Mouse (Mus musculus): ENCODE measurements around the gene Mfap4. TPM values are rescaled to one million over a fixed set of nuclear protein-coding genes. Genes with fewer than 3 reads are reported as not detected.

The Mfap4 gene
- polyA plus RNA-seq (2016; fragmentation: Nextera tagmentation; extraction: Ambion mirVana), result 119 and 163 TPM in 2 replicates

DNA sequence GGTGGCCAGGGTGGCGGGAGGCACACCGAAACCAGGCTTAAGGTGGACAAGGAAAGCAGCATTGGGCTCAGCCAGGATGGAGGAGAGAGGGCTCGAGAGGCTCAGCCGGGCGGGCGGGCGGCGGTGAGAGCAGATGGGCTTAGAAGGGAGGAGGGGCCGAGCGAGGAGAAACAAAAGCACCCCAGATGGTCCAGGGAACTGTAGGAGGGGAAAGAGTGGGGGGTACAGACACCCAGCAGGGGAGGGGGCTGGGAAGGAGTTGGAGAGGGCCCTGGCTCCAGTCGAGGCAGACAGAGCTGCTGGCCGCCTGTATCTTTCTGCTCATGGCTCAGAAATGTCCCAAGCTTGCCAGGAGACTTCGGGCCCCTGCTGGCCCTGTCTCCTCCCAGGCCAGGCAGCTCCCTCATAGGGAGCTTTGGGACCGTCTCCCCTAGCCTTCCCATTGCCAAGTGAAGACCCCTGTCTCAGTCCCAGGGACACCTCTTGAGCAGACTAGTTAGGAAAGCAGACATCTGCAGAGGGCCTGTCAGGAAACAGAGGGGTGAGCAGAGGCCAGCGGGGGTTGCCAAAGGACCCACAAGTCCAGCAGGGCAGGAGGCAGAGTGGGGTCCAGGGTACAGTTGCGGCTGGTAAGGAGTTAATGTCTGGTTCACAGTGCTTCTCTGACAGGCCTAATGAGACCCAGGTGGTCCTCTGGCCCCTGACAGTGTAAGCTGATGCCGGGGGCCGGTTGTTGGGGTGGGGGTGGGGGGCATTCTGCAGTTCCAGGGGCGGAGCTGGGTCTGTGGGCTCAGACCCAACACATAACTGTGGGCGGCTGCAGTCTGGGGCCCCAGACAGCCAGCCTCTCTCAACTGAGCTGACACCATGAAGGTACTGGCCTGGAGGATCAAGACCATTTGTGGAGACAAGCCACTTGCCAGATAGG is at the start of gene Mfap4:
Gene Mfap4 (plus strand): TSS at position 819 of the 928 bp plus-strand sequence.
- Histone ChIP-seq H3K27ac (replicated peaks) (peak within 1 kb of the TSS; percentile 97), H3K9me3 (no peaks in the 10 kb centered on the region), H3K4me1 (peaks cover 83% of the 10 kb centered on the region), H3K27me3 (replicated peaks; ENCODE audit: low read depth, poor library complexity, severe bottlenecking) (no peaks in the 10 kb centered on the region), H3K4me3 (peak within 1 kb of the TSS; percentile 64), H3K36me3 (replicated peaks) (peaks cover 36% of the 10 kb centered on the region)
- peak; percentile 95 for DNase-seq (ENCODE audit: low spot score)
- 3% methylated on average over 20 of the region's 20 CpGs for WGBS

DNA sequence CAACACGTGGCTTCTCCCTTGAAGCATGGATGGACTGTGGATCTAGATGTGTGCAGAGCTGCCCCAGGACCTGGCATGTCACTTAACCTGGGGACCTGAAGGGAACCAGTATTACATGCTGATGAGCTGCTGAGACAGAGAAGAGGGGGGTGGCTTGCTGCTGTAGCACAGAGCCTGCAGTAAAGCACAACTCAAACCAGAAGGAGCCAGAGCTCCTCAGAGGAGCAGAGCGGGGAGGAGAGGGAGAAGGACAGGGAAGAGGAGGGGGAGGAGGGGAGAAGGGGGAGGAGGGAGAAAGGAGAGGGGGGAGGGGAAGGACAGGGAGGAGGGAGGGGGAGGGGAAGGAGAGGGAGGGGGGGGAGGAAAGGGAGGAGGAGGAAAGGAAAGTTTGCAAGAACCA is 48.9 kb upstream of the Mfap4 start:
- peak overlapping the region; percentile 48 for H3K27ac ChIP-seq (replicated peaks)
- no peaks in the 10 kb centered on the region for H3K36me3 ChIP-seq (replicated peaks)
- no peaks in the 10 kb centered on the region for H3K27me3 ChIP-seq (replicated peaks; ENCODE audit: low read depth, poor library complexity, severe bottlenecking)
- DNase-seq (ENCODE audit: low spot score), result peak; percentile 28
- H3K4me3 ChIP-seq, result no peak overlapping the region
- H3K4me1 ChIP-seq, result peaks cover 27% of the 10 kb centered on the region
- 56% methylated on average over 2 of the region's 2 CpGs for WGBS
- no peaks in the 10 kb centered on the region for H3K9me3 ChIP-seq

DNA sequence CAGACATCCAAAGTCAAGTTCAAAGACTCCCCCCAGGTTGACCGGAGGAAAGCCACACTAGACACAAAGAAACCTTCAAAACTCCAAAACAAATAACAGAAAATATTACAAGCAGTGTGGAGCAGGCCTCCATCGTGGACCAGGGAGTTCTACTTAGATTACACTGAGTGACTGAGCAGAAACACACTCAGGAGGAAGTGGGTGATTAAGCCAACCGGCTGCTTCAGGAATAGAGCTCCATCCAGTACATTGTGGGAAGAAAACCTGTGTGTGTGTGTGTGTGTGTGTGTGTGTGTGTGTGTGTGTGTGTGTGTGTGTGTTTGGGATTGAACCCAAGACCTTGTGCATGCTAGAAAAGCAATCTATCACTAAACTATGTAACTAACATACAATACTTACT is 46.1 kb upstream of the Mfap4 start:
- Histone ChIP-seq H3K4me1 (peaks cover 27% of the 10 kb centered on the region), H3K9me3 (no peaks in the 10 kb centered on the region), H3K36me3 (replicated peaks) (no peaks in the 10 kb centered on the region), H3K27ac (replicated peaks) (no peak overlapping the region), H3K27me3 (replicated peaks; ENCODE audit: low read depth, poor library complexity, severe bottlenecking) (no peaks in the 10 kb centered on the region), H3K4me3 (no peak overlapping the region)
- DNase-seq (ENCODE audit: low spot score), result no peak
- 70% methylated on average over 3 of the region's 3 CpGs for WGBS

DNA sequence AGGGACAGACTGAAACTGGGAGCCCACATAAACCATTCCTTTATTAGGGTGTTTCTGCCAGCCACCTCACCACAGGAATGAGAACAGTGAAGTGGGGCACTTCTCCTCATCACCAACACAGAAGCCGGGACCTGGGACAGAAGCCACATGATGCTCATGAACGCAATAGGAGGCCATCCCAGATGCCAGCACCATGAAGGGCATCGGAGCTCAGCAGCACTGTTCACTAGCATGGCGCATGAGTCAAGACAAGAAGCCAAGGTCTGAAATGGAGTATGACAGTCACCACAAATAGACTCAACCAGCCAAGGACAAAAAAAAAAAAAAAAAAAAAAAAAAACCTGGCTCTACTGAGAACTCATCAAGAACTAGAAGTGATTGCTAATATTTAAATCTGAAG is 44.8 kb upstream of the Mfap4 start:
- no peak overlapping the region for H3K27ac ChIP-seq (replicated peaks)
- H3K4me3 ChIP-seq, result no peak overlapping the region
- 98% methylated on average over 4 of the region's 4 CpGs for WGBS
- peaks cover 21% of the 10 kb centered on the region for H3K4me1 ChIP-seq
- no peaks in the 10 kb centered on the region for H3K27me3 ChIP-seq (replicated peaks; ENCODE audit: low read depth, poor library complexity, severe bottlenecking)
- no peaks in the 10 kb centered on the region for H3K36me3 ChIP-seq (replicated peaks)
- DNase-seq (ENCODE audit: low spot score), result no peak
- H3K9me3 ChIP-seq, result no peaks in the 10 kb centered on the region

DNA sequence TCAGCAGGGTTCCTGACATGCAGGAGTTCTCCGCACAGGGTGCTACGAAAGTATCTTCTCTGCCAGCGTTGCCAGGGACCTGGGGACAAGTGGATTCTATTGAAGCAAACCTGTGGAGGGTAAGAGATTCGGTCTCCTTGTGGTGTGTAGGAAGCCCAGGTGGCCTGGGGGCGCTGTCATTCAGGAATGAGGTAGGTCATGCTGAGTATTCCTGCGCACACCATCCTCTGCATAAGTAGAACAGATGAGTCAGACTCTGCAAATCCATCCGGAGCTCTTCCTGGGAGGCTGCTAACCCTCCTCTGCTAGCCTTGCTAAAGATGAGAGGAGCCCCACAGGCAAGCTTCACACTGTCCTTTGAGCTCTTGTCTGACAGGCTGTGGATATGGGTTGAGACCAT is 43.6 kb upstream of the Mfap4 start:
- H3K27ac ChIP-seq (replicated peaks), result no peak overlapping the region
- no peaks in the 10 kb centered on the region for H3K9me3 ChIP-seq
- H3K27me3 ChIP-seq (replicated peaks; ENCODE audit: low read depth, poor library complexity, severe bottlenecking), result no peaks in the 10 kb centered on the region
- 85% methylated on average over 7 of the region's 7 CpGs for WGBS
- H3K4me1 ChIP-seq, result peaks cover 9% of the 10 kb centered on the region
- no peak overlapping the region for H3K4me3 ChIP-seq
- no peaks in the 10 kb centered on the region for H3K36me3 ChIP-seq (replicated peaks)
- no peak for DNase-seq (ENCODE audit: low spot score)

DNA sequence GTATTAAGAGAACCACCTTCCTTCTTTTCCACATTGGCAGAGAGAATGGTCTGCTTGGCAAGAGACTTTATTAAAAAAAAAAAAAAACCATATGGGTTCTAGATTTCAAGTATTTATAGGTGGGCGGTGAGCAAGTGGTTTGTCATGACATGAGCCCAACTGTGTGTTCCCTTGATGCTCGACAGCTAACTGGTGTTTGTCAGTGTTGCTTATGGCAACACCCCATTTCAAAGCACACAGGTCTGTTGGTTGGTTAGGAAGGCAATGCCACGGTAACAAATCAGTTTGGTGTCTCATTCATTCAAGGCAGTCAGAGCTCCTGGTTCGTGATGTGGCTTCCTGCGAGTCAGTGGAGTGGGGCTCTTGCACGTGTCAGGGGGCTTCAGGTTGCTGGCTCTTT is 41.4 kb upstream of the Mfap4 start:
- H3K27me3 ChIP-seq (replicated peaks; ENCODE audit: low read depth, poor library complexity, severe bottlenecking), result no peaks in the 10 kb centered on the region
- no peak overlapping the region for H3K4me3 ChIP-seq
- WGBS, result 90% methylated on average over 6 of the region's 6 CpGs
- H3K4me1 ChIP-seq, result peaks cover 5% of the 10 kb centered on the region
- no peaks in the 10 kb centered on the region for H3K36me3 ChIP-seq (replicated peaks)
- H3K9me3 ChIP-seq, result no peaks in the 10 kb centered on the region
- H3K27ac ChIP-seq (replicated peaks), result no peak overlapping the region
- DNase-seq (ENCODE audit: low spot score), result no peak

DNA sequence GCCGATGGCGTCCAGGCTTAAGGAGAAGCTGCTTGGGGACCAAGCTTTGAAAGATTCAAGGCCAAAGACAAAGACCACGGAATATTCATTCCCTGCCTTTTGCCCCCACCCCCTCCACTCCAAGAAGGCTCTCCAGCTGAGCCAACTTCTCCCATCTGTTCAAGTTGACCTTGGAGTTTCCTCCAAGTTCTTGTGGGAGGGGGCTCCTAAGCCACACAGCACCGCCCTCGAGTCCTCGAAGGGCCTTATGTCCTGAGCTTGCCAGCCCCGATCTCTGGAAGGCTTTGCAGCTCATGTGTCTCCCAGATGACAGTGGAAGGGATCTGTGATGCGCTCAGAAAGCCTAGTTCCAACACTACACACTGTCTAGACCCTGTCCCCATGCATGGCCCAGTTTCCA is 37.9 kb upstream of the Mfap4 start:
- no peak overlapping the region for H3K27ac ChIP-seq (replicated peaks)
- H3K27me3 ChIP-seq (replicated peaks; ENCODE audit: low read depth, poor library complexity, severe bottlenecking), result peaks cover 15% of the 10 kb centered on the region
- WGBS, result 90% methylated on average over 8 of the region's 8 CpGs
- no peak for DNase-seq (ENCODE audit: low spot score)
- no peak overlapping the region for H3K4me3 ChIP-seq
- H3K36me3 ChIP-seq (replicated peaks), result no peaks in the 10 kb centered on the region
- H3K9me3 ChIP-seq, result no peaks in the 10 kb centered on the region
- peaks cover 21% of the 10 kb centered on the region for H3K4me1 ChIP-seq

DNA sequence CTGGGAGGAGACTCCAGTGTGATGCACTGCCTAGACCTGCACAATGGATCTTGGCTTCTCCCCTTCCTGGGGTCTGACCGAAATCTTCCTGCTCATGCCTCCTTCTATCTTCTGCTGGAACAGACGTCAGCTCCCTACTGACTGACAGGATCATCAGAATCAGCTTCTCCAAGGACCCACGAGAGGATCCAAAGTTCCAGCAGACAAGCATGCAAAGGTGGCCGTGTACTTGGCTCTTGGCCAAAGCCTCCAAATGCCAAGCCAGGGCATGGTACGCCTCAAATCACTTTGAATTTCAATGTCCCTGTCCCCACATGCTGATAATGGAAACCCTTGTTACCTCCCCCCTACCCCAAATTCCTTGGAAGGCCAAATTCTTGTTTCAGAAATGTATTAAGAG is 37.2 kb upstream of the Mfap4 start:
- Histone ChIP-seq H3K36me3 (replicated peaks) (no peaks in the 10 kb centered on the region), H3K27ac (replicated peaks) (no peak overlapping the region), H3K9me3 (no peaks in the 10 kb centered on the region), H3K27me3 (replicated peaks; ENCODE audit: low read depth, poor library complexity, severe bottlenecking) (peaks cover 22% of the 10 kb centered on the region), H3K4me3 (no peak overlapping the region), H3K4me1 (peaks cover 26% of the 10 kb centered on the region)
- DNase-seq (ENCODE audit: low spot score), result no peak
- 80% methylated on average over 5 of the region's 5 CpGs for WGBS

DNA sequence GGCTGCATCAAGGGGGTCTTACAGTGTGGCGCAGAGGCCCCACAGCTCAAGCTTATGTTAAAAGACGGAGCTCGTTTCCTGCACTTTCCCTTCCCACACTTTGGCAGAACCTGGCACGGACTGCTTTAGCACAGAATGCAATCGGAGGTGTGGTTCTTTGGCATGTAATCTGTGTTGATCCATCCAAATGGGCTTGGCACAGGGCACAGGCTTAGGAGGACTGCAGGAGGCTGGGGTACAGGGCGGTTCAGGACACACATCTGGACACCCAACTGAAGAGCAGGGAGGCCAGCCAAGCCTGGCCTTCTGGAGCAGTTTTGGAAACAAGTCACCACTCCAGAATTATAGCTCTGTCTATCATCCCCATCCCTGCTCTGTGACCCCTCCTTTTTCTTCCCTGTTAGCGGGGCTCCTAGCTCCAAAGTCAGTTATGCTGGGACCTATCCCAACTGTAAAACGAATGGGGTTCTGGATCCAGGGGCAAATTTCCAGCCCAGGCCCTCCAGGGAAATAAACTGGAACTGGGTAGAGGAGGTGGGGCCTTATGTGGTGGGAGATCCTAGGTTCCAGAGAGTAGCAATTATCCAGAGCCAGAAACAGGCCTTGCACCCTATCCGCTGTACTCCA is 36.5 kb upstream of the Mfap4 start:
- Histone ChIP-seq H3K4me3 (no peak overlapping the region), H3K9me3 (no peaks in the 10 kb centered on the region), H3K36me3 (replicated peaks) (no peaks in the 10 kb centered on the region), H3K4me1 (peaks cover 33% of the 10 kb centered on the region), H3K27ac (replicated peaks) (no peak overlapping the region; the same call in 1 of the 2 replicates), H3K27me3 (replicated peaks; ENCODE audit: low read depth, poor library complexity, severe bottlenecking) (peaks cover 28% of the 10 kb centered on the region)
- WGBS, result 89% methylated on average over 9 of the region's 9 CpGs
- DNase-seq (ENCODE audit: low spot score), result no peak

DNA sequence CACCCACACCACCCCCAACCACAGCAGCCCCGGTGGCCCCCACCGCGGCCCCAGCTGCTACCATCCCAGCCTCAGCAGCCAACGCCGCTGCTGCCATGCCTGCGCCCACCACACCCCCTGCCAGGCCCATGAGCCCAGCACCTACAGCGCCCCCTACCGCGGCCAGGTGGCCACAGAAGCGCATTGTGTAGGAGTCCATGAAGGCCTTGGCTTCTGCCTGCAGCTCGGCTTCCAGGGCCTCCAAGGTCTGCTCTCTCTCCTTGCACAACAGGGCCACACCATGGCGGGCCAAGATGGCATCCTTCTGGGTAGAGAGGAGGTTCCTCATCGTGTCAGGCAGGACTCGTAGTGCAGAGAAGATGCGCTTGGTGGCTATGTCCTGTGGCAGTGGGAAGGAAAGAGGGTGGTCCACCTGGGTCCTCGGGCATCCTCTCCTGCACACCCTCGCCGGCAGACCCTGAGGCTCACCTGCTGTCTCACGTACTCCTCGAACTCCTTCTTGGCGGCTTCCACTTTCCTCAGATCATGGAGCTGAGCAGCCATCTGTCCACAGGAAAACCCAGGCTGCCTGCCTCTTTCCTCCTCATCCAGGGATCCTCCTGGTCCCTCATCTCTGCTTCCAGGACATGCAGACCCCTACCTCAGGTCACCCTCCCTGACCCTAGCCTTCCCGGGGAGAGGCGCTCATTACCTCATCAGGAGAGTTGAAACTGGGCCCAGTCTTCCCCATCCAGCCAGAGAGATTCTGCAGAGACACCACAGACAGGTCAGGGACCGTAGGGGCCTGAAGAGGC is 35.5 kb upstream of the Mfap4 start:
- no peaks in the 10 kb centered on the region for H3K9me3 ChIP-seq
- peaks cover 40% of the 10 kb centered on the region for H3K4me1 ChIP-seq
- peak overlapping the region; percentile 14 for H3K27ac ChIP-seq (replicated peaks)
- DNase-seq (ENCODE audit: low spot score), result no peak
- peaks cover 28% of the 10 kb centered on the region for H3K27me3 ChIP-seq (replicated peaks; ENCODE audit: low read depth, poor library complexity, severe bottlenecking)
- no peaks in the 10 kb centered on the region for H3K36me3 ChIP-seq (replicated peaks)
- 71% methylated on average over 24 of the region's 24 CpGs for WGBS
- H3K4me3 ChIP-seq, result no peak overlapping the region

DNA sequence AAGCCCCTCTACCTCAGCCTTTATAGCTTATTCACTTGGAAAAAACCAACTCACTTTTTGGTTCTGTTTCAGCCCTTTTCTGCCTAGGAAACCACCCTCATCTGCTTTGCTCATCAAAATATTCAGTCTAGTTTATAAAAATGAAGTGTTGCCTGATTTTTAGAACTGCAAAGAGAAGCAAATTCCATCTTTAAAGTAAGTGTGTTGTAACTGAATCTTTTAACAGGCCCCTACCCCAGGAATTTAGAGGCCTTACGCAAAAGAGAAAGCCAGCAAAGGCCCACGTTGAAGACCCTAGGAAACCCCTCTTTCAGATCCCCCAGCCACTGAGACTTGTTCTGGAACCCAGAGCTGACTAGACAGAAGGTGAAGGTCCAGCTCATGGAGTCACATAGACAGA is 21.2 kb upstream of the Mfap4 start:
- peaks cover 7% of the 10 kb centered on the region for H3K4me1 ChIP-seq
- WGBS, result 75% methylated on average over 2 of the region's 2 CpGs

DNA sequence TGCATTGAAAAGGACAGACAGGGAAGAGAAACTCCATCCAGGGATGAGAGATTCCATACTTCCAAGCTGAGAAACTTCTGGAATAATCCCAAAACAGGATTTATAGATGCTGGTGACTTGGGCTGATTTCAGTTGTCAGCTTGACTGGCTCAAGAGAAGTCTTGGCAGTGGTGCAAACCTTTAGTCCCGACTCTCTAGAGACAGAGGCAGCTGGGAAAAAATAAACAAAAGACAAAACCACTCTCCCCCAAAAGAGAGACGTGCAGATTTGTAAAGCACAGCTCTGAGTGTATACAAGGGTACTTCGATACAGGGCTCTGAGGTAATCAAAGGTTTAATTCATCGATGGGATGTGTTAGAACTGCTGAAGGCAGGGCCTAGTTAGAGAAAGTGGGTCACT is 19.8 kb upstream of the Mfap4 start:
- no peak for DNase-seq (ENCODE audit: low spot score)
- no peaks in the 10 kb centered on the region for H3K36me3 ChIP-seq (replicated peaks)
- peaks cover 13% of the 10 kb centered on the region for H3K4me1 ChIP-seq
- WGBS, result 76% methylated on average over 4 of the region's 4 CpGs
- H3K27ac ChIP-seq (replicated peaks), result no peak overlapping the region; the same call in 1 of the 2 replicates
- H3K9me3 ChIP-seq, result no peaks in the 10 kb centered on the region
- H3K4me3 ChIP-seq, result no peak overlapping the region
- no peaks in the 10 kb centered on the region for H3K27me3 ChIP-seq (replicated peaks; ENCODE audit: low read depth, poor library complexity, severe bottlenecking)

More for the DNA sequence above, 21.2 kb upstream of the Mfap4 start:
- Histone ChIP-seq H3K36me3 (replicated peaks) (no peaks in the 10 kb centered on the region), H3K9me3 (no peaks in the 10 kb centered on the region), H3K27me3 (replicated peaks; ENCODE audit: low read depth, poor library complexity, severe bottlenecking) (no peaks in the 10 kb centered on the region), H3K4me3 (no peak overlapping the region), H3K27ac (replicated peaks) (no peak overlapping the region)
- no peak for DNase-seq (ENCODE audit: low spot score)

Measured in embryonic facial prominence, embryonic 10.5 days (tissue).